Mouse (Mus musculus) granulocyte monocyte progenitor cell, adult 5-6 weeks (primary cell): ENCODE measurements around the gene Dnaaf2. TPM values are rescaled to one million over a fixed set of nuclear protein-coding genes. Genes with fewer than 3 reads are reported as not detected.
"Not testable (repeated sequence)": the region's sequence is repeated elsewhere in the genome, so short reads cannot be mapped to it uniquely, and the experiment has no call there.

Source experiments
- ATAC-seq: replicated peaks from 2 replicates; pipeline ENCODE4 v1.8.0; 2016; ENCODE audit warnings: mild to moderate bottlenecking, moderate TSS enrichment, inconsistent platforms; ENCODE audit not compliant: poor library complexity, severe bottlenecking
- total RNA-seq, 2 experiments: library from RNA; stranded (forward) in 1 of 2; stranded (reverse) in 1 of 2; fragments of 200-712, 200-1000 nt in 1 of 2; fragments of >200 nt in 1 of 2; fragmentation: Nextera tagmentation in 1 of 2; gene quantifications; 2 replicates each; pipeline ENCODE4 v1.2.3; 2014 to 2017

Dnaaf2 gene
- total RNA-seq, 2 experiments from 2014 or later = 2.2 to 4.1 TPM

DNA sequence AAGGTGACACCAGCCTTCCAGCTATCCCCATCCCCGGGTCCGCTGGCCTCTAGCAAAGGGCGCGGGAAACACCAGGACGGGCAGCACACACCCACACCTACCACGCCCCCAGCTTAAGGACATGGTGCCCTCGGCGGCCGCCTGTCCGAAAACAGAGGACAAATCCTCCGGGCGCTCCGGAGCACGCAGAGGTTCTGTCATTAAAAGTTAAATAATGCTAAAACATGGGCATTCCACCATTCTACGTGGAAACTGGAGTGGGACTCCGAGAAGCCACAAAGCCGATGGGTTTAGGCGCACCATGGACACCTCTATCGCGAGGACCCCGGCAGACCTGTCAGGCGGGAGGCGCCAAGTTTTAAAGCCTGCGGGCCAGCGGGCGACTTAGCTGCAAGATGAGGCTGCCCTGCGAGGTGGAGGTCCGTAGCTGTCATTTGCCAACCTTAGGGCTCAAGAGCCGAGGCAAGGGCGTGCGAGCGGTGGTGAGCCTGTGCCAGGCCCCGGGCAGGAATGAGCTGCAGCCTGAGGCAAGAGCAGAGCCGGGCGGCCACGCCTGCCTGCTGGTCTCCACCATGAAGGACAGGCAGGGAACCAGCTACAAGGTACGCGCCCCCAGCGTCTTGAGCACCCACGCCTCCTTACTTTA is 29.6 kb downstream of the Dnaaf2 start, which contains the start of gene Lrr1:
Gene Lrr1 (plus strand): TSS at position 354 of the 646 bp plus-strand sequence.
- peak; percentile 91 for ATAC-seq

DNA sequence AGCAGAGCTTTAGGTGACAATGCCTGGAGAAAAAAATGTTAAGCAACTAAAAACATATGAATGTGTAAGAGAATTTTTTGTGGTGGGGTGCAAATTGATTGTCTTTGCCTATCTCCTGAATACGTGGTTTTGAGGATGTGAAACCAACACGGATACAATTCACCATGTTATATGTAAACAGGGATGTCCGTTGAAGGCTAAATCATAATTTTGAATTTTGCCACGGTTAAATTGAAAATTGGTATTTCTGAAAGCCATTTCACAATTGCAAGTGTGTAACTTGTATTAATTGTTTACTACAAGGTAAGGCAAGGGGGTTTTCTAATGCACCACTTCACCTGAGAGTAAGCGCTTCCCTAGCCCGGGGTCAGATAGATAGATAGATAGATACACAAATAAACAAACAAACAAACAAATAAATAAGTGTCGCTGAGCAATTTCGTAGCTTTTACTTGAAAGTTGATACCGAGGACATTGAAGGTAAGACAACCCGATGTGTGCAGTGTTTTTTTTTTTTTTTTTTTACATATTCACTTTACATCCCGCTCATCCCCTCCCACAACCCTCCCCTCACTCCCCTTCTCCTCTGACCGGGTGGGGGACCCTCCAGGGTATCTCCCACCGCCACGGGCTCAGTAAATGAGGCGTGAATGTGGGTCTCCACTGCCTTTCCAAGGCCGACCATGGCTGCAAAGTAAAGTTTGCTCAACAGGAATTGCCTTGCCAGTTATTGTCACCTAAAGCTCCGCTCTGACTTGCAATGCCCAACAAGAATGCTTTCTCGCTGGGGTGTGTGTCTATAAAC is 30.4 kb downstream of the Dnaaf2 start:
- ATAC-seq = peak; percentile 49

DNA sequence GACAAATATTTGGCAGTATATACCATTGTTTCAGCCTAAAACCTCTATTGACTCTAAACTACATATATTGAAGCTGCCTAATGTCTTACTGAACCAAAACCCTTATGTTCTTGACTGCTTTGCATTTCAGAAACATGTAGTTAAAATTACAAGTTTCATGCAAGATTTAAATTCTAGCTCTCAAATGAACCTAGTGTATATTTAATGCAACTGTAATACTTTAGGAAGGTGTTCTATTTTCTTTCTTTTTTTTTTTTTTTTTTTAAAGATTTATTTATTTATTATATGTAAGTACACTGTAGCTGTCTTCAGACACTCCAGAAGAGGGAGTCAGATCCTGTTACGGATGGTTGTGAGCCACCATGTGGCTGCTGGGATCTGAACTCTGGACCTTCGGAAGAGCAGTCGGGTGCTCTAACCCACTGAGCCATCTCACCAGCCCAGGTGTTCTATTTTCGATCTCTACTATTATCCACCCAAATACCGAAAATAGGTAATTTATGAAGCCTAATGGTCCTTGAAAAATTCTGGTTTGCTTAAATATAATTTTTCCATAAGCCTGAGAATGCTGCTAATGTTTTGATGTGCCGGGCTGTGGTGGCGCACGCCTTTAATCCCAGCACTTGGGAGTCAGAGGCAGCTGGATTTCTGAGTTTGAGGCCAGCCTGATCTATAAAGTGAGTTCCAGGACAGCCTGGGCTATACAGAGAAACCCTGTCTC is 31.2 kb downstream of the Dnaaf2 start:
- not testable (repeated sequence) for ATAC-seq

DNA sequence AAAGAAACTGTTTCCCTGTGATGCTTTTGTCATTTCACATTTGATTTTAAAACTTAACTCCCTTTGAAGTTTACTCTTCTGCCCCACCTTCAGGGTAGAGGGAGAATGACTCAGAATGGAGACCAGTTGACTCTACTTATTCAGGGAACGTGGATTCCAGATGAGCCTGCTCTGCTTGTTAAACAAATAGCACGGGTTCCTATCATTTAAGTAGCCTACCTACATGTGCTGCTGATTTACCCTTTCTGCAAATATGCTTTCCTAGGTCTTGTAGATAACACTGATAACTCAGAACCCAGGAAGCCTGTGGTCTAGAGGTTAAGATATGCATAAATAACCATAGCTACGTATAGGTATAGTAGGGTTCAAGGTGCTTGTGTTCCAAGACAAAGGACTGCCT is 33.3 kb downstream of the Dnaaf2 start:
- ATAC-seq = no peak

DNA sequence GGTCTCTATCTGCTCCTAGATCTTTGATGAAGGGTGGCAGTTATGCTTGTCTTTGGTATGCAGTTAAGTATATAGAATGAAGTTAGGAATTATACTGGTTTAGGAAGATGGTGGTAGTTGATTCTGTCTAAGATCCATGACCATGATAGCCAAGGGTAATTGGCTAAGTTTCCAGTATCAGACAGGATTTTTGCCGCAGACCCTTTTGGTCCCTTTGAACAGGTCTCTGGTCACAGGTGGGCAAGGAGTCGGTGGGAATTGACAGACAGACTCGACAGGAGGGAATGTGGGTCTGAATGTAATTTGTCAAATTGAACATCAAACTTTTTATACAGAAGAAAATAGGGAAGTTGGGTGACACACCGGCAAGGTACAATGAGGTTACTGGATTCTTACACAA is 34.6 kb downstream of the Dnaaf2 start:
- ATAC-seq = not testable (repeated sequence)

DNA sequence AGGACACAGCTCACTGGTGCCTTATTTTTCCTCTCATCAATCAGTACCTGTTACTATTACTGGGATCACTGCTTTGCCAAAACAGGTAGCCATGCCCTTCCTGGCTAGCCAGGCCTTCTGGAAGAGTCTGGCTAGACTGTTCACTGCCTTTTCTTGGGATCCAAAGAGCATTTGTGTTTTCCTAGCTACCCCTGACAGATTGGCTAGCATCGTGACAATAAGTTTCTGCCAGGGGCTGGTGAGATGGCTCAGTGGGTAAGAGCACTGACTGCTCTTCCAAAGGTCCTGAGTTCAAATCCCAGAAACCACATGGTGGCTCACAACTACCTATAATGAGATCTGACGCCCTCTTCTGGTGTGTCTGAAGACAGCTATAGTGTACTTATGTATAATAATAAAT is 37.6 kb downstream of the Dnaaf2 start:
- ATAC-seq = not testable (repeated sequence)

DNA sequence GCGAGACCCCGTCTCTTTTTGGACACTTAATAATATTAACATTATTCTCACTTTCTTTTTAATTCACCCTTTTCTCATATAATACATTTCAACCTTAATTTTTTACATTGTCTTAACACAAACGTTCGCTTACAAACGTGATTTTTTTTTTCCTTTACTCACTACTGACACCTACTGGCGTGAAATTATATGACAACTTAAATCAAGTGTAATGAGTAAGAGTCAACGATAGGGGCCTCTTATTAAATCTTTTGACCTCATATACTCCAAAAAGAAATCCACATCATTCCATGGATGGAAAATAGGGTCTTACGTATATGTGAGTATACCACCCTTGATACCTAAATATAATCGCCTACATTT is 38.7 kb downstream of the Dnaaf2 start:
- ATAC-seq = peak; percentile 57

DNA sequence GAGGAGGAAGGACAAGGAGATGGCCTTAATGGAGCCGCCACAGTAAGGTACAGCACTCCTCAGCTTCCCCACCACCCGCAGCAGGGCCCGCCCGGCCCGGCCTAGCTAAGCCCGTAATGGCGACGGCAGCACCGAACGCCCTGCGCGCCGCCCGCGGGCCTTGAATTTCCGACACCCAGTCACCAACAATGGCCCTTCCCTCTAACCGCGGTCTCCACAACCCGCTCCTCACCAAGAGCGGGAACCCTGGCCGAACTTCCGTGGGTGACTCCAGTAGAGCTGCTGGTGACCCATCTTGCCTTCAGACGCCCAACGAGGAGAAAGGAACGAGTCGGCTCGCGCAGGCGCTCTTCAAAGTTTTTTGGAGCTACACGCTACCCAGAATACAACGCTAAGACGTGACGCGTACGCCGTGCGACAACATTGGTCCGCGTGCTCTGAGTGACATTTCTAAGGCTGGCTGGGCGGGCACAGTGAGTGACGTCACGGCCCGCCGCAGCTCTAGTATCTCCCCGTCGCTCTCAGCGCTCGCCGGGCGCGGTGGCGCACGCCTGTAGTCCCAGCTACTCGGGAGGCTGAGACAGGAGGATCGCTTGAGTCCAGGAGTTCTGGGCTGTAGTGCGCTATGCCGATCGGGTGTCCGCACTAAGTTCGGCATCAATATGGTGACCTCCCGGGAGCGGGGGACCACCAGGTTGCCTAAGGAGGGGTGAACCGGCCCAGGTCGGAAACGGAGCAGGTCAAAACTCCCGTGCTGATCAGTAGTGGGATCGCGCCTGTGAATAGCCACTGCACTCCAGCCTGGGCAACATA is 39.3 kb downstream of the Dnaaf2 start, which contains the start of gene Rps29:
Gene Rps29 (minus strand): TSS at position 422 of the 813 bp plus-strand sequence.
- ATAC-seq = peak; percentile 91

DNA sequence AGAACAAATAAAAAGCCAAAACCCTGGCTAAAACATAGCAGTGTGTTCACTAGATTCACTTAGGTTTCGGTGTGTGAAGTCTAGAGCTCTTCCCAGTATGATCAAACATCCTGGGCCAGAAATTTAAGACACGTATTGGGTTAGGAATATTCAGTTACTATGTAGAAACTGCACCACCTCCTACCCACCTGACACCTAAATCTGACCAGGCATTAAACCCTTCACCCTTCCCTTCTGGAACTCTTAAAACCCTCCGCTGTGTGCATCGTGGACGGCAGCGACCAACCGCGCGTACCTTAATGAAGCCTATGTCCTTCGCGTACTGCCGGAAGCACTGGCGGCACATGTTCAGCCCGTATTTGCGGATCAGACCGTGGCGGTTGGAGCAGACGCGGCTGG is 39.9 kb downstream of the Dnaaf2 start:
- peak; percentile 2; the same call in 1 of the 2 replicates for ATAC-seq

DNA sequence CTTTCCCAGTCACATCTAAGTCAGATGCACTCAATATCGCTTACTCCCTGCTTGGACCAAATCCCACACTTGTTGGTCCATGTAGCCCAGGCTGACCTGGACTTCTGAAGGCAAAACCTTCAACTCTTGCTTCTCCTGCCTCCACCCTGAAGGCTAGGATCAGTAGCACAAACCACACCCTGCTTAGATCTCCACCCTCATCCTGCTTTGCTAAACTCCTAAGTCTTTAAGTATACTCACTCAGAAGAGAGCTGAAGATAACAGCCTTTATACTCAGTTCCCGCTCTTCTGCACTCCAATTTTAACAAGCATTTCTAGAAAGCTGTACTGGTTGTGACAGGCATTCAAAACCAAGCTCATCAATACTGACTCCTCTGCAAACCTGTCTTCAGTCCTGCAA is 41.1 kb downstream of the Dnaaf2 start:
- no peak for ATAC-seq

DNA sequence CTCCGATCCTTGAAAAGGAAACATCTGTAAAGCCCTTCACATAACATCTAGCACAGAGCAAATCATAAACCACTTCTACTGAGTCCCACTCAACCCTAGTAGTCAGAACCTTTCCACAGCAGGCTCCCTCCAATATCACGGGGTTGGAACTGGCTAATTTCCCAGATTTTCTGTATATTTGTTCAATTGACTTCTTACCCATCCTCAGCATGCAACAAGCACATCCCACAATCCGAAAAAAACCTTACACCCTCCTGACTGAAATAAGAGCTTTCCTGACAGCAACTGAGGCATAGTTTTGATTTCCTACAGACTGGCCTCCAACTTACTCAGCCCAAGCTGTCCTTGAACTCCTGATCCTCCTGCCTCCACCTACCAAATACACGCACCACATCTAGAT is 41.8 kb downstream of the Dnaaf2 start:
- no peak for ATAC-seq

DNA sequence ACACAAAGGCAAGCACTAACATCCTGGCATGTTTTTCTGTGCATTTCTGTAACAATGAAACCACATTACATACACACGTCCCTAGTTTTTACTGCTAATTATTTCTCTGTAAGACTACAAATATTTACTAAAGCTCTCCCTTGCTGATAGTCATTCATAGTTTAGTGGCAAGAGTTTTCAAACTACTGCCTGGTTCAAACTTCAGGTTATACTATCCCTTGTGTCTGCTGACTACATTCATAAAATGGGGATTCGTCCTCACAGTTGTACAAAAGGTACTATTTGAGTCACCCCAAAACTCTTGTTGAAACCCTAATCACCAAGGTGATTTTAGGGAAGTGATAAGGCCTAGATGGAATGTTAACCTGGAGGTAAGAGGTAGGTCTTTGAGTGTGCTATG is 42.3 kb downstream of the Dnaaf2 start:
- no peak for ATAC-seq

DNA sequence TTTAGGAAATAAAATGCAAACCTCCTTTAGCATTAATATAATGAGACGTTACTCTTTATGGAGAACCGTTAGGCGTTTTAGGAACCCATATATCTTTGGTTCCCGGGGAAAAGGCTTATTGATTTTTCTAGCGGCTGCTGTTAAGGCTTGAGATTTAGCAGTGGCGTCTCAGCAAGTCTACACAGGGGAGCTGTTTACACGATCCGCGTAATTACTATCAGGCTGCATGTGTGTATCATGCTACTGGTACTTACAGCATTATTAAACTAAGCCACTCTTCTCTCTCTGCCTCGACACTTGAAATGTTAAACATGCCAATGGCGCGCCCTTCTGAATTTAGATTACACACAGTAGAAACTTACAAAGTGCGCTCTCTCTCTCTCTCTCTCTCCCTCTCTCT is 48.2 kb downstream of the Dnaaf2 start:
- ATAC-seq = no peak

DNA sequence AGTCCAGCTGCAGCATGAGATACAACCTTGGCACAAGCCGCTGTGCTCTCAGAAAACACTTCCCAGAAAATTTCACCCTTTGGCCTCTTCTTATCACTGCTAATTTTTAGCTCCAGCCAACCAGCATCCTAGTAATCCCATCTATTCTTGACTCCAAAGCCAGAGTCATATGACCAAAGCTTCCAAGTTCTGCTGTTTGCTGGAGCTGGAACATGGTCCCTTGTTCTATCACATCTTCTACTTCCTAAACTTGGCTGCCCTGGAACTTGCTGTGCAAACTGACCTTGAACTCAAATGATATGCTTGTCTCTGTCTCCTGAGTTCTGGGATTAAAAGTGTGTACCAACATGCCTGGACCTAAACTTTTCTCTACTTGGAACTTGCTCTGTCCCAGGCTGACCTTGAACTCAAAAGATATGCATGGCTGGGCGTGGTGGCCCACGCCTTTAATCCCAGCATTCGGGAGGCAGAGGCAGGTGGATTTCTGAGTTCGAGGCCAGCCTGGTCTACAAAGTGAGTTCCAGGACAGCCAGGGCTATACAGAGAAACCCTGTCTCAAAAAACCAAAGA is 51.0 kb downstream of the Dnaaf2 start:
- ATAC-seq = no peak

DNA sequence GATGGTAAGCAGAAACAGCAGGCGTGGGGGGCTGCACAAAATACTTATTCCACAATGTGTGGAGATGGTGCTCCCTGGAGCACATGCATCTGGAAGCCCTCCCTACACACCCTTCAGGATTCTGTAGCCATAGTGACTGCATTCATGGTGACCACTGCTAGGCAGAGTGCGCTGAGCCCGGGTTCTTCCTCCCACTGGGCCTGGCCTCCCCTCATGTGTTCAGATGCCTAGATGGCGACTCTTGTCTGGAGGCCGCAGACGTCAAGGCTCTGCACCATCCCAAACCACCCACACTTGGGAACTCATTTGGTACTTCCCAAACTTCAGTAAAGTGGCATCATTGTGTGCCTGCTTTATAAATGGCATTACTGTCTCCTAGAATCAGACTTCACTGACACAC is 54.8 kb downstream of the Dnaaf2 start:
- no peak for ATAC-seq

DNA sequence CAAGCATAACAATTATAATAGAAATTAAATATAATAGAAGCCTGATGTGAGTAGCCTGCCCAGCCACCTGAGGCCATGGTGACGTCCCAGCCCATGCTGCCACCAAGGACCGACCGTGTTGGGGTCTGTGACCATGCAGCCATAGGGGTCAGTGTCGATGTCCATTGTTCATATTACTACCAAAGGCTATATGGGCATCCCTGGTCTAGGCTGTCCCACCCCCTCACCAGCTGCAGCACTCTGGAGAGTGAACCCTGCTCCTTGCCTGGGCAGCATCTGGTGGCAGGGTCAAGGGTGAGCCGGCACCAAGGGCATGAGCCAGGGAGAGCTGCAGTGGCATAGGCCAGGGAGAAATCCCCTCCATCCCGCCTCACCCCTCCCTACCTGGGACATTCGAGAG is 58.4 kb downstream of the Dnaaf2 start:
- ATAC-seq = no peak

DNA sequence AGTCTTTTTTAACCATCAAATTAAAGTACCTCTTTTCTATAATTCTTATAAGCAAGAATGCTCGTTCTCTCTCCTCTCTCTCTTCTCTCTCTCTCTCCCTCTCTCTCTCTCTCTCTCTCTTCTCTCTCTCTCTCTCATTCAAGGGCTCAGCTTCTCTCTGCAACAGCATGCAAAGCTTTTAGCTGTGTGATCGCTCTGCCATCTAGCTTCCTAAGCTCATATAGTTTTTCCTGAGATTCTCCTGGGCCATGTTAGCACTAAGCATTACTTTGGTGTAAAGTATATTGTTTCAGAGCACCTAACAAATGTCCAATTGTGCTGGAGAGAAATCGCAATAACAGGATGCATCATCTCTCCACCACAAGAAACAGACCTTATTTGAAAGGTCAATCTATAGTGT is 59.0 kb downstream of the Dnaaf2 start:
- ATAC-seq = no peak
